Mouse (Mus musculus) bone marrow, adult 2 months (tissue): ENCODE measurements around the gene Lad1.

Source experiments
- CTCF ChIP-seq: fragments of 200-500 bp; IDR thresholded peaks from 2 replicates; pipeline ENCODE4 v1.5.1; 2011; ENCODE audit warnings: low read length, control low read depth; ENCODE audit not compliant: control insufficient read depth, insufficient read depth
- POLR2A ChIP-seq: fragments of 200-500 bp; IDR thresholded peaks from 2 replicates; pipeline ENCODE4 v1.6.1; 2011; ENCODE audit warnings: low read depth, mild to moderate bottlenecking, control low read depth, low read length, borderline replicate concordance; ENCODE audit not compliant: control insufficient read depth

DNA sequence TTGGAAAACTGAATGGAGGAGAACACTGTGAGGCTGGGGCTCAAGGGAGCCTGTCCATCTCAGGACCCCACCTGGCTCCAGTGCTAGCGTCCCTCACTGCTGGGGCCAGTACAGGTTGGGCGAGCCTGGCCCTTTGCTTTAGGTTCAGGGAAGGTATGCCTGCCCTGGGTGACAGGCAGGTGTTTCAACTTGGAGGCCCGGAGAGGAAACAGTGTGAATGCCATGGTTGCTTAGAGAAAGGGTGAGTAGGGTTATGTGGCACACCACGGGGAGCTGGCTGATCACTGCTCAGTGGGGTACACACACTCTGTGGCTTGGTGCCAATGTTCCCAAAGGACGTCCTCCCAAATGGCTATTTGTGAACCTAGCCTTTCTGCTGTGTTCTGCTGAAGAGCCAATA, 3.9 kb upstream of the Lad1 start:
- TF ChIP-seq CTCF = no peak
- no peak for TF ChIP-seq POLR2A
